Mouse (Mus musculus): ENCODE data around the gene Ucp1. TPM values are rescaled to one million over a fixed set of nuclear protein-coding genes. Genes with fewer than 3 reads are reported as not detected.

The Ucp1 gene
- polyA plus RNA-seq, 1 experiment from 2014 or later = 0.08 TPM

Other genes with a start within 250 kb of the Ucp1 start
- 11.3 and 11.8 TPM in 2 replicates for gene Tbc1d9, start 125.0 kb upstream of the Ucp1 start, polyA plus RNA-seq (2014; fragmentation: Nextera tagmentation; extraction: Ambion mirVana)
- 5.8 and 6.6 TPM in 2 replicates for gene Gm10645, start 124.2 kb upstream of the Ucp1 start, polyA plus RNA-seq (2014; fragmentation: Nextera tagmentation; extraction: Ambion mirVana)
- gene Elmod2, start 42.1 kb downstream of the Ucp1 start, polyA plus RNA-seq (2014; fragmentation: Nextera tagmentation; extraction: Ambion mirVana) = 28.9 and 29.8 TPM in 2 replicates
- not detected in 2 replicates for gene Mgat4d, start 58.1 kb downstream of the Ucp1 start, polyA plus RNA-seq (2014; fragmentation: Nextera tagmentation; extraction: Ambion mirVana)
- 5.4 and 6.1 TPM in 2 replicates for gene Clgn, start 99.5 kb downstream of the Ucp1 start, polyA plus RNA-seq (2014; fragmentation: Nextera tagmentation; extraction: Ambion mirVana)
- 199 and 213 TPM in 2 replicates for gene Scoc, start 168.0 kb downstream of the Ucp1 start, polyA plus RNA-seq (2014; fragmentation: Nextera tagmentation; extraction: Ambion mirVana)
- not detected in 2 replicates for gene Olfr370, start 245.4 kb downstream of the Ucp1 start, polyA plus RNA-seq (2014; fragmentation: Nextera tagmentation; extraction: Ambion mirVana)